Mouse (Mus musculus) adrenal gland, postnatal 14 days (tissue): Measurements from ENCODE around the gene Ccr9. TPM values are rescaled to one million over a fixed set of nuclear protein-coding genes. Genes with fewer than 3 reads are reported as not detected.

Source experiments
- DNase-seq: peaks from one replicate; pipeline ENCODE4 v3.0.0; 2021; ENCODE audit warnings: mixed read lengths
- total RNA-seq: library from RNA; stranded (reverse); gene quantifications from 2 replicates; pipeline ENCODE4 v1.2.3, GENCODE M21; 2021

Ccr9 gene
- total RNA-seq, 1 experiment from 2014 or later = 0.85 TPM

DNA sequence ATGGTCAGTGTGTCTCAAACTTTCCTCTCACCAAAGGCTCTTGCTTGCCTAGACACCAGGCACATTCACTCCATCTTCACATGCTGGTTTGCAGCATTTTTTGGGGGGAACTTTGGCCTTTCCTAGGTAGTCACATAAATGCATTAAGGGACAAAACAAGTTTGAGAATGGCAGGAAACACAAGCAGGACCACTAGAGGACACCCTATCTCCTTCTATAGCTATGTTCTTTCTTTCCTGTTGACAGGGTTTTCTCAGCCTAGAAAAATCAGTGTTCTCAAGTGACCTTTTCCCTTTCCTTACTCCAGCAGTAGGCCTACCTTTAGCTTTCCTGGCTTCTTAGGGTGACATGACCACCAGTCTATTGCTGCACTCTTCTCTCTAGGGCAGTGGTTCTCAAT, 124.7 kb downstream of the Ccr9 start:
- DNase-seq = no peak

DNA sequence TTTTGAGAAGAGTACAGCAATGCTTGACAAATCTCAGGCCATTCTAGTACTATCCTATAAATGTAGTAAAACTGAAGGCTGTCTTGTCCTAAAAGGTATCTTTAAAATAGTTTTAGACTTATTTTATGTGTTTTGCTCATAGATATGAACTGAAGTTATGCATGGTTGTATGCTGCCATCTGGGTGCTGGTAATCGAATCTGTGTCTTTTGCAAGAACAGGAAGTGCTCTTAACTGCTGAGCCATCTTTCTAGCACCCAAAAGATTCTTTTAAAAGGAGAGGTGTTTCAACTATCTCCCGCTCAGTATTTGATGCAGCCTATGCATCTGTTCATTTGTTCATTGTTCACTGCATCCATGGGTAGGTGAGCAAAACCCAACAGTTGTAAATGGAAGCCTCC, 127.0 kb downstream of the Ccr9 start:
- DNase-seq = no peak

DNA sequence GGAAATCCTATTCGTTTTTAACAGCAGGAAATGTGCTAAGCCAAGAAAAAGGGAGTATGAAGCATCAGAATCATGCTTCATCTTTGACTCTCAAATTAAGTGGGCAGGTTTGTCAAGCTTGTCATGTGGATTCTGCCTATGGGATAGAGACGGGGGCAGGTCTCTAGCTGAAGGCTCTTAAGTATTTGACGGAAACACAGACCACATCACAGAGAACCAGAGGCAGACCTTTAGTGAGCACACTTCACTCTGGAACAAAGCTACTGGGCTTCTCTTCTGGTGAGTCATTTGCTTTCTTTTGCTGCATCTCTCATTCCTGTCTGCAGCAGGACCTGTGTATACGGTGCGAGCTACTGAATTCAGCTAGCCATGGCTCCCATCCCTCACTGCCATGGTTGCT, 128.0 kb downstream of the Ccr9 start, which contains the start of gene Cxcr6:
Gene Cxcr6 (plus strand): TSS at position 209 of the 400 bp plus-strand sequence.
- no peak for DNase-seq

DNA sequence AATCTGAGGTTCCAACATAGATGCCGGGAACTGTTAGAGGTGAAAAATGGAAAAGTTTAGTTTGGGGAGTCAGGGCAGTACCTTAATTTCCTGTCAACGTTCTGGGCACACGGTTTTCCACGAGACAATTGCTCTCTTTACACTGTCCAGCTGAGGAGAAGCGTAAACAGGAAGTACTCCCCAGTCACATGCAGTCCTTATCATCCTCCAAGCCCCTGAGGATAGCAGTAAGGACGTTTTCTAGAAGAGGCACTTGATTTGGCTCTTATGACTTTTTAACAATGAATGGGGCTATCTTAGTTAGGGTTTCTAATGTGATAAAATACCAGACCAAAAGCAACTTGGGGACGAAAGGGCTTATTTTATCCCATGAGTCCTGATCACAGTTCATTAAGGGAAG, 130.3 kb downstream of the Ccr9 start:
- DNase-seq = no peak

DNA sequence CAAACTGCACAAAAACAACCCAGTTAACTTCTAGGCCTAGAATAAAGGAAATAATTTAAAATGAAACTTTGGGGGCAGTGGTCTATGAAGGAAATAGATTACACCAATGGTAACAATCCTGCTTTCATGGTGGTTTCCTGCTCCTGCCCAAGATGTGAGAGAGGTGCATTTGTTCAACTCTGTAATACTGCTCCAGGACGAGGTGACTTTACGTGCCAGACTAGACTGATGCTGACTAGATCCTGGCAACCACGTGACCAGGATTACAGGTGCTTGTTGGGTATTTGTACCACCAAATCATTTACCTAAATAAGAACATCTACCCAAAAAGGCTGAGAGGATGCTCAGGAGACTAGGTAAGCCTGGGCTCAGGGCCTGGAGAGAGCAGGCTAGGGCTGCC, 133.6 kb downstream of the Ccr9 start:
- no peak for DNase-seq

DNA sequence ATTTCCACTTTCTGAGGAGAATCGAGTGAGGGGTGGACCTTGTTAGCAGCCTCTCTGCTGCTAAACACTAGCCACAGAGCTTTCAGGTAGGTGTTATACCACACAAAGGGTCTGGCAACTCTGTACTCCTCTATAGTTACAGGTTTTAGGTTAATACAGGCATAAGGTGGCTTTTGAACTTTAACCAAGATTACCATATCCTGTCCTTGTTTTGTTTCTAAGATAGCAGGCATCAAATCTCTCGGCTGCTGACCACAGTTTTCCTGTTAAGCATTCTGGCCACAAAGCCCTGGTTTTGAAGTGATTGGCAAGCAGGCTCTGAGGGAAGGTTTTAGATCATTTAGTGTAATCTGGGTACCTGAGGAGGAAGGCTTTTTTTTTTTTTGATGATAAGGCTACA, 136.1 kb downstream of the Ccr9 start:
- DNase-seq = no peak

DNA sequence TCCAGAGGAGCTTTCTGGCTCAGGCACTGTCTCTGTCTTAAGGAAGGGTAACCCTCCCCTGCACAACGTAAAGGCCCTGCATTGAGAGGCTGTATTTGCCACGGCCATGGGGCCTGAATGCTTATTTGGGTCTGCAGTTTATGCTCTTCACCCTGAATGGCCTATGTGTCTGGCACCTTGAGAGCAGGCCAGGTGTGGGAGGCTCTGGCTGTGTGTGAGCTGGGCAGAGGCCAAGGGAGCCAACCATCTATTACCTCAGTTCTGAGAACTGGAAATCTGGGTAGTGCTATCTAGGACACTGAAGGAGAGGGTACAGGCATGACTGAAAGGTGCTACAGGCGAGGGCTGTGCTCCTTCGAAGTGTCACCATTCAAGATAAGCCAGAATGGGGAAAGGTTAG, 136.6 kb downstream of the Ccr9 start:
- no peak for DNase-seq

DNA sequence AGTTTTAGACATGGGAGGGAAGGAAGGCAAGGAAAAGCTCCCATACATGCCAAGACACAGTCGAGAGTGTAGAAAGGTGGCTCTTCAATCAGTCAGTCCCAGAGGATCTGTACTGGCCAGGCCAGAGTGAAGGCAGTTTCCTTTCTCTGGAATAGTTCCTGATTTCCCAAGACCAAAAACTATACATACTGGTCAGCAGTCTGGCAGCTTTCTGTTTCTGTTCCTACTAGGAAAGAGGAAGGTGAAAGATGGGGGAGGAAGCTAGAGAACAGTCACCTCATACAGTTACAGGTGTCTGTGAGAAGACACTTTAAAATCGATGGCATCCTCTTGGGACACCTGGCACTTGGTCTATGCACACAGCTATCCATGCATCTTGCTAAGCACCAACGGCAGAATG, 137.2 kb downstream of the Ccr9 start:
- no peak for DNase-seq

DNA sequence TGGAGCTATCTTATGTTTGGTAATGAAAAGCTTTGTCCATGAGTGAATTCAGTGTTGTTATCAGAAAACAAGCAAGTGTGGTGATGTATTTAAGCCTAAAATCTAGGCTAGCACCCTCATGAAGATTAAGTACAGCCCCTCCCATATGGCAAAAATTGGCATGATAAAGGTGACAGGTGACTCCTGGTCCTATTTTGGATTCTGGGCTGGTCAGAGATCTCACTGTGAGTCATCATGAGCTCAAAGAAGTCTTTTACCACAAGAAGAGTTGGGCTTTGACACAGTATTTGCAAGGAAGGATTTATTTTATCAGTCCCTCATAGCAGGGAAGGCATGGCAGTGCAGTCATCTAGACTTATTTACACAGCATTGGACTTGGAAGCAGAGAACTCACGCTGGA, 137.8 kb downstream of the Ccr9 start:
- no peak for DNase-seq

DNA sequence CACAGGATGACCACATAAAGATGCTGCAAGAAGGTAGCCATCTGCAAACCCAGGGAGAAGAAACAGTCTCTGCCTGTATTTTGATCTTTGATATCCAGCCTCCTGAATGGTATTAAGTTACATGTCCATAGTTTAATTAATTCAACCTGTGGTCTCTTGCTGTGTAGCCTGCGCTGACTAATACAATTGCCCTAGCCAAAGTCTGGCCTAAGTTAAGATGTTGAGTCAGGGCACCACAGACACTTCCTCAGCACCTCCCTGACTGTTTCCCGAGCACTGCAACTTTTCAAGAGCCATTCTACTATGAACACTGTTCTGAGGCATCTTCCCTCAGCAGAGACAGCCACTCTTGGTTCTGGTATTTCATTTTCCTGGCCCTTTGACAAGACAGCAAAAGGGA, 140.4 kb downstream of the Ccr9 start:
- DNase-seq = no peak

DNA sequence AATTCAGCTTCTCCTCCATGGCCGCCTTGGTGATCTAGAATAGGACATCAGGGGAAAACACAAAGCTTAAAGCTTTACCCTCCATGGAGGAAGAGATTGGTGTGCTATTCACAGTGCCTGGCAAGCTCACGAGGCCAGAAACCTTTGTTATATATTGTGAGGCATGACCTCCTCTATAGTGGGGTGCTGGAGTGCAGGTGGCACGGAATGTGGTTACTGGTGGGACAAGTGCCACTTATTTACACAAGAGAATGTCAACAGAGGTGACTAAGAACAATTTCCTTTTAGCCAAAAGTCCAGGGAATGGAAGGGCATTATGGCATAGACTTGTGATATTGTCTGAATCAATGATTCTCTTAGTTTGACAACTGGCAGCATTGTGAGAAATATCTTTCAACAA, 148.4 kb downstream of the Ccr9 start:
- DNase-seq = no peak

DNA sequence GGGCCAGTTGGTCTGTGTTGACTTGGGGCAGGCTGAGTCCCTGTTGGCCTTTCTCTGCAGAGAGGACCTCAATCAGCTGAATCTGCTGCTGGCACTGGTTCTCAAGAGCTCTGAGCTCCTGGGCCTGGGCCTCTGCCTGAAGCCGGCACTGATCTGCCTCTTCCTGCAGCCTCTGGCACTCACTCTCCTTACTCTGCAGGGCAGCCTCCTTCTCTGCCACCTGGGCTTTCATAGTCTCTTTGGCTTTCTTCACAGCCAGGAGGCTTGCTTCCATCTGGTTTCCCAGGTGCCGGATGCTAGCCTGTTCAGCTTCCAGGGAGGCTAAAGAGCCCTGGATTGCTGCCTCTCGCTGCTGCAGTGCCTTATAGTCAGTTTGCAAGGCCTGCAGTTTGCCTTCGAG, 150.7 kb downstream of the Ccr9 start:
- DNase-seq = no peak

Other genes with a start within 250 kb of the Ccr9 start
- gene Limd1, start 199.7 kb upstream of the Ccr9 start, total RNA-seq = 33.2 and 36.8 TPM in 2 replicates
- 112 and 125 TPM in 2 replicates for gene Sacm1l, start 148.7 kb upstream of the Ccr9 start, total RNA-seq
- gene Slc6a20b, start 45.9 kb upstream of the Ccr9 start, total RNA-seq = not detected in 2 replicates
- gene Slc6a20a, start 446 bp downstream of the Ccr9 start, total RNA-seq = 0.15 and 0.41 TPM in 2 replicates
- gene Lztfl1, start 39.3 kb downstream of the Ccr9 start, total RNA-seq = 43.7 and 46.3 TPM in 2 replicates
- gene Cxcr6, start 128.0 kb downstream of the Ccr9 start, total RNA-seq = 0.83 TPM in 1 of 2 replicates, not detected in the other
- 41.8 and 42.8 TPM in 2 replicates for gene Fyco1, start 173.5 kb downstream of the Ccr9 start, total RNA-seq
- 0.11 and 0.30 TPM in 2 replicates for gene Xcr1, start 183.6 kb downstream of the Ccr9 start, total RNA-seq